Mouse (Mus musculus) E14TG2a.4 (cell line): ENCODE results near the gene Edar.

Experiments
- CTCF ChIP-seq: conservative IDR thresholded peaks from 2 replicates; pipeline ENCODE4 v1.5.1; 2014; ENCODE audit warnings: low read length
- NANOG ChIP-seq: IDR thresholded peaks from 2 replicates; pipeline ENCODE4 v1.6.1; 2014; ENCODE audit warnings: borderline replicate concordance, low read length, mixed read lengths
- POU5F1 ChIP-seq: IDR thresholded peaks from 2 replicates; pipeline ENCODE4 v1.6.1; 2014; ENCODE audit warnings: low read length, borderline replicate concordance

DNA sequence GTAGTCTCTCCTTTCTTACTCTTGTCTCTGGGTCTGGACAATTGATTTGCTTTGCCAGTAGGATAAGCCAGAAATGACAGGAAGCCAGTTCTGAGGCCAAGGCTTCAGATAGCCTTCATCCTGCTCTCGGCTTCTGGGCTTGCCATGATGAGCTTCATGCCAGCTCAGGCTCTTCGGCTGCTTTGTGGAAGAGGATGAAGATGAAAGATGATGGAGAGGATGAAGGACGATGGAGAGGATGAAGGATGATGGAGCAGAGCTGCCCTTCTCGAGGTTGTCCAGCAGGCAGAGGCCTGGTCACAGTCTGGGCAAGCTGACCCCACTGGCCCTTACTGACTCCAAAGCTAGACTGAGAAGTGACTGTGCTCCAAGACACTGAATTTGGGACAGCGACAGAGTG lies 75.3 kb downstream of the Edar start:
- TF ChIP-seq CTCF (no peak), NANOG (no peak), POU5F1 (no peak)
